Mouse (Mus musculus): ENCODE results near the gene Lrfn2.

The Lrfn2 gene

DNA sequence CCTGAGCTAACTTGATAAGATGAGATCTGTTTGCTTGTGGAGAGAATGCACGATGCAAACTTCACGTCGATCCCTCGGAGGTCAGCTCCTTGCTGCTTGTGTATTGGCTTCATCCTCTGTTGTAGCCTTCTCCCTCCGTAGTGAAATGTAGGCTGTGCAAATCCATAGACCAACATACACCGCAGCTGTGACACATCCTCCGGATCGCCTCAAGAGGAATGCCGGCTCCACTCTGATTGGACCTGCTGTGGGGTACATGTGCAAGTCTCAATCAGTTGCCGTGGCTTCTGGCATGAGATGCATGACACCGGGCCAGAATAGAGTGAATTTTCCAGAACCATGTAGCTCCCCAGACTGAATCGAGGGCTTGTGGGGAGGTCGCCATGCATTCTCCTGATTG is 36.1 kb downstream of the Lrfn2 start:
- DNase-seq (ENCODE audit: low spot score): no peak

DNA sequence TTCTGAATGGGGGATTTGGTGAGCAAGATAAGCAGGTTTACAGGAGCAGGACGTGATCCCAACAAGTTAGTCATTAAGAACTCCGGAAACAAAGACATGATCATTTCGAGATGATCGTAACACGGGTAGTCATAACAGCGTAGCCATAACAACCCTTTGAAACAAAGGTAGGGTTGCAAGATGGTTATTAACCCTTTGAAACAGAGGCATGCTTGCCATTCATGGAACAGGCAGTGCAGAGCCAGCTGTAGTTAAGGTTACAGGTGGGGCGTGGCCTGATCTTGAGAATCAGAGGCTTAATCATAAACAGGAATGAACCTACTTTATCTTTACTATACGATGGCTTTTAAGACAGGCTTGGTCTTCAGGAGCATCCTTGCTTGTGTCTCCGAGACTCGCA is 39.1 kb downstream of the Lrfn2 start:
- no peak for DNase-seq (ENCODE audit: low spot score)

GRCm38 (mm10) chr17:48972866-48973265 is 40.7 kb downstream of the Lrfn2 start:
- no peak for DNase-seq (ENCODE audit: low spot score)

DNA sequence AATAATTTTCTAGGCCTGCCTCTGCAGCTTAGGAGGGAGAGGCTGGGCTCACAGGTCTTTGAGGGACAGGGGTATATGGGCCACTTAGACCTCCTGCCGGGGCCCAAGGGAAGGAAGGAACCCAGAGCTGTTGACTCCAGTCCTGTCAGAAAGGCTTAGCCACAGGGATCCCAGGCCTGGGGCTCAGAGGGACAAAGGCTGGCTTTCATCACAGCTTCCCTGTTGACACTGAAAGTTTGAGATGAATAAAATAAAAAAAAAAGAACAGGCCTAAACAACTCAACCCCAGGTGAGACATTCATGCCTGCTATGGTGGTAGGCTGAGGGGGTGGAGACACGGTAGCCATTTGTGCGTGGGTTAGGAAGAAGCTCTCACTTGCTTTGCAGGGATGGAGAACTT is 41.2 kb downstream of the Lrfn2 start:
- no peak for DNase-seq (ENCODE audit: low spot score)

GRCm38 (mm10) chr17:48975055-48975454 is 42.9 kb downstream of the Lrfn2 start:
- DNase-seq (ENCODE audit: low spot score): no peak

- peak; percentile 56 for DNase-seq (ENCODE audit: low spot score)
These were observed 44.4 kb downstream of the Lrfn2 start for GRCm38 (mm10) chr17:48976611-48977022.

- no peak for DNase-seq (ENCODE audit: low spot score)
These were observed 63.2 kb downstream of the Lrfn2 start for GRCm38 (mm10) chr17:48995256-48995993.

DNA sequence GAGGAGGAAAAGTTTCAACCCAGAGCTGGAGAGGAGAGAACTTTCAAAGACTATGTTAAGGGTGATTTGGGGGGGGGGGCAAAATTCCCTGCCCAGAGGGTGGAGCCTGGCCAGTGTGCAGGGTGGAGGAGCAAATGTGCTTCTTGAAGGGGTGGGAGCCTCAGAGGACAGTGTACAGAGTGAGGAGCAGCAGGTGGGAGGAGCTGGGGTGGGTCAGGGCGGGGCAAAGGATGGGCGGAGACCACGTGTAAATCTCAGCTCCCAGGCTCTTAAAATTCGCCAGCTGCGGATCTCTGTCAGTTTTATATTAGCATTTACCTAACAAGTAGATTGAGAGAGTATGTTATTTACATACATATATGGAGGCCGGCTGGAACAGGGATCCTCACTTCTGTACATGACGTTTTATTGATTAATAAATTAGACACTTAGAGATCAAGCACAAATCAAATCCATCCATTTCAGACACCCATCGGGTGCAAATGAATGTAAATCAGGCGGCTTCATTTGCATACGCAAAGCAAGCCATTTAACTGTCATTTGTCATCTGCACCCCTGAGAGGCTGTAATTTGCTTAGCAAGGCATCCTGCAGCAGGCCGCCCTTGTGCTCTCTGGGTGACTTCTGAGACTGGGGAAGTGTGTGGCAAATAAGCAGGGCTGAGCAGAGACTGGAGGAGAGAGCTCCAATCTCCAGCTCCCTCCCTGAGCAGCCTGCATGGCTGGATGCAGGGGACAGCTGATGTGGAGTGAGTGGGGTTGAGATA is 67.5 kb downstream of the Lrfn2 start:
- DNase-seq (ENCODE audit: low spot score): no peak

GRCm38 (mm10) chr17:49009384-49010073 is 77.3 kb downstream of the Lrfn2 start:
- no peak for DNase-seq (ENCODE audit: low spot score)

GRCm38 (mm10) chr17:49013876-49014600 is 81.9 kb downstream of the Lrfn2 start:
- DNase-seq (ENCODE audit: low spot score): no peak

- no peak for DNase-seq (ENCODE audit: low spot score)
These were observed 83.2 kb downstream of the Lrfn2 start for GRCm38 (mm10) chr17:49015368-49015767.

- no peak for DNase-seq (ENCODE audit: low spot score)
These were observed 84.0 kb downstream of the Lrfn2 start for GRCm38 (mm10) chr17:49016229-49016628.

- DNase-seq (ENCODE audit: low spot score): peak; percentile 26
These were observed 85.5 kb downstream of the Lrfn2 start for GRCm38 (mm10) chr17:49017438-49018415.

DNA sequence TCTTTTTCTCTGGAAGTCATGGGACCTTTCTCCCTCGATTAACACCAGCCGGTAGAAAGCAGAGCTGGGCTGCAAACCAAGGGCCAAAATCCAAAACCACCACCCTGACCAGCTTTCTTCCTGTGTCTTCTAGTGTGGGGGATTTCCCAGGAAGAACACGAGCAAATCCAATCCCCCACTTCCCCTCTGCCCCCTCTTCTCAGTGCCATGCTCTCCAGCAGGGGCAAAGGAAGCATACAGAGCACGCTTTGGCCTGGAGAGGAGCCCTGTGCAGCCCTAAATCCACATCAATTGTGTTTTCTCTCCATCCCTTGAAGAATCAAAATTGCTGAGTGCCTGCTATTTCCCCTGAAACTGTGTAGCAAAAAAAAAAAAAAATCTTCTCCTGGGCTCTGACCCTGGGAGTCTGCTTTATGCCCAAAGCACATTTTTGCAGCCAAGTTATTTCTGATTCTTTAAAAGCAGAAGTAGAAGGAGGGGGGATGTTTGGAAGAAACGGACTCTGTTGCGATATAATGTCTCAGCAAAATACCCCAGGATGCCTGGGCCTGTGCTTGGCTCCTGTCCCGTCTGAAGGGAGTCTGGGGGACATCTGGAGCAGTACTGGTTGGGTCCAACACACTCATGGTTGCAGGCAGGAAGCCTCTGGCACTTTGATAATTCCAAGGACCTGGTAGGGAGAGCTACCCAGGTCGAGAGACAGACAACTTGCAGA is 86.8 kb downstream of the Lrfn2 start:
- DNase-seq (ENCODE audit: low spot score): no peak

DNA sequence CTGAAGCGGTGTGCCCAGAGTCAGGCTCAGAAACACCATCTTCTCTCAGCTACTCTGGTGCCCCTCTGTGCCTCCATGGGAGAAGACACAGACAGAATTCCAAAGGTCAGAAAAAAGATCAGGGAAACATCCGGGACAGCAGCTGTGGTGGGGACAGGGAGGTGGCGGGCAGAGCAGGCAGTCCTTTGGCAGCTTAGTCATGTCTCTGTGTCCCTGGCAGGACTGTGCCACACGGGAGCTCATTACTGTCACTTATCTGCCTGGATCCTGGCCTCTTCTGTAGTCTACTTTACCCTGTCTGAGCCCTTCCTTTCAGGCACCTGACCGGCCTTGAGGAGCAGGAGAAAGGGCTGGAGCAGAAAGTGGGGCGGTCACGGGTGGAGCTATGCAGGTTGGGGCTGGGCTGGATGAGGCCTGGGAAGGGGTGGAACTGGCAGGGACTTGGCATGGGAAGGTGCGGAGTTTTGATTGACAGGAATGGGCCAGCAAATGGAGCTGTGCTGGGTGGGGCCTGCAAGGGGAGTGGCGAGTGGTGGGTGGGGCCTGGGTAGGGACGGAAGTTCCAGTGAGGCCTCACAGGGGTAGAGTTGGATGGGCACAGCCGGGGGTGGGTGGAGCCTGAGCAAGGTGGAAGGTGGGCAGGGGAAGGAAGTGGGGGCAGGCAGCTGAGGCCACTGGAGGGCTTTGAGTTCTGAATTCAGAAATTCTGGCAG is 97.5 kb downstream of the Lrfn2 start:
- DNase-seq (ENCODE audit: low spot score): peak; percentile 37

- DNase-seq (ENCODE audit: low spot score): no peak
These were observed 98.1 kb downstream of the Lrfn2 start for GRCm38 (mm10) chr17:49030269-49030615.

DNA sequence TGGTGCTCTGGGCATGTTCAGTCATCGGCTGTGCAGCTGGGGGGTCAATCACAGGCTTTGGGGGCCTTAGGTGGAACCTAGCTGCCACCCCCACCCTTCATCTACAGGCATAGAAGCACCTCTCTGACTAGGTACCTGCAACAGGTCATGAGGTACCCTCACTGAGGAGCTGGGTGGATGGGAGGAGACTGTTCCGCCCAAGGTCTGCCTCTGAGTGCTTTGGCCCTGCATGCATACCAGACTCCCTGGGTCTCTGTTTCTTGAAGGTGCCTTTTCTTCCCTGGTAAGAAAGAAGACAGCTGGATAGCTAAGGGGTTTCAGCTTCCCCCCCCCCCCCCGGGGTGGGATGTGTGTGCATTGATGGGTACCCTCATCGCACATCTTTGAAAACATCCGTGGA is 98.7 kb downstream of the Lrfn2 start:
- no peak for DNase-seq (ENCODE audit: low spot score)

DNA sequence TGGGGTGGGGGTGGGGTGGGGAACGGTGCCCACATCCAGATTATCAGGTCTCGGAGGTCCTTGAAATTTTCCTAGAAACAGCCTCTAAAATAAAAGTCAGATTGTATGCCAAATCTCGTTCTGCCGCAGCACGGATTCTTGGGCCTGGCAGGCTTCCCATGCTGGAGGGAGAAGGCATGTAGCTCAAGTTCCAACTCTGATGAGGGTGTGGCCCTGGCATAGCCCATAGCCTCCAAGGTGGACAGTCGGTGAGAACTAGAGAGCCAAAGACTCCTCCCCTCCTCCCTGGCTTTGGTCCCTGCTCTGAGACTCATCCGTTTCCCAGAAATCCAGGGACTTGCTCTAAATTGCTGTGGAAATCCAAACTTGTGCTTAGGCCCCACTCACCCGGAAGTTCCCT is 99.6 kb downstream of the Lrfn2 start:
- DNase-seq (ENCODE audit: low spot score): no peak

DNA sequence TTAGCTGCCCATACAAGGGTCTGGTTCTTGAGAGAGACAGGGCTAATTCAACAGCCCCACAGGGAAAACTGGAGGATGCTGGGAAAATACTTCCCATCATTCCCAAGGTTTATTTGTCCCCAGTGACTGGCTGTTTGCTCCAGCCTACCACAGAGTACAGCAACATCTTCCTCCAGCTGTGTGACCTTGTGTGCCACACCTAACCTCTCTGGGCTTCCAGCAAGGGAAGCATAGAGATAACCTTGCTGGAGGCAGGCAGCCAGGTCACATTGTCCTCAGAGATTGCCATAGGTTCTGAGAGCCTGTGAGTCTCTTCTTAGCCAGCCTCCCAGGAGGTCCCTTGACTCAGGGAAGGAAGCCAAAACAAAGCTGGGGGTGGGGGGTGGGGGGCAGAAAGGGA is 101.1 kb downstream of the Lrfn2 start:
- DNase-seq (ENCODE audit: low spot score): no peak
